Mouse (Mus musculus) ES-Bruce4 (cell line): ENCODE data around the gene Nkx2-3. TPM values are rescaled to one million over a fixed set of nuclear protein-coding genes. Genes with fewer than 3 reads are reported as not detected.

Source experiments
- H3K27ac ChIP-seq: 2 replicates; pipeline ENCODE4 v1.5.1; 2012; ENCODE audit warnings: low read length, inconsistent platforms; ENCODE audit not compliant: insufficient read depth
- H3K27me3 ChIP-seq: 2 replicates; pipeline ENCODE4 v1.6.1; 2012; ENCODE audit warnings: mild to moderate bottlenecking, low read length, inconsistent platforms; ENCODE audit not compliant: control insufficient read depth, poor library complexity, insufficient read depth, severe bottlenecking
- H3K36me3 ChIP-seq: 2 replicates; pipeline ENCODE4 v1.6.1; 2012; ENCODE audit warnings: inconsistent platforms, mild to moderate bottlenecking, low read length, moderate library complexity; ENCODE audit not compliant: control insufficient read depth, poor library complexity, insufficient read depth, severe bottlenecking
- H3K4me1 ChIP-seq: one replicate; pipeline ENCODE4 v1.8.1; 2011; ENCODE audit warnings: low read length; ENCODE audit not compliant: control insufficient read depth, insufficient read depth
- H3K4me3 ChIP-seq: 2 replicates; pipeline ENCODE4 v1.5.1; 2011; ENCODE audit warnings: low read depth, mild to moderate bottlenecking, low read length
- H3K9ac ChIP-seq: 2 replicates; pipeline ENCODE4 v1.6.1; 2012; ENCODE audit warnings: low read depth, mild to moderate bottlenecking, inconsistent platforms; ENCODE audit not compliant: poor library complexity, severe bottlenecking
- H3K9me3 ChIP-seq: replicated peaks from 2 replicates; pipeline ENCODE4 v1.6.1; 2012; ENCODE audit warnings: mild to moderate bottlenecking, low read length, inconsistent platforms; ENCODE audit not compliant: control insufficient read depth, poor library complexity, insufficient read depth, severe bottlenecking
- CTCF ChIP-seq: IDR thresholded peaks from one replicate; pipeline ENCODE4 v1.8.1; 2011; ENCODE audit warnings: low read depth, low read length
- EP300 ChIP-seq: IDR thresholded peaks from 2 replicates; pipeline ENCODE4 v1.6.1; 2011; ENCODE audit warnings: low read depth, low read length; ENCODE audit not compliant: insufficient read depth
- POLR2A ChIP-seq: IDR thresholded peaks from one replicate; pipeline ENCODE4 v1.8.1; 2011; ENCODE audit warnings: low read length; ENCODE audit not compliant: insufficient read depth
- polyA plus RNA-seq: library from polyadenylated mRNA; stranded (reverse); fragments of >200 nt; gene quantifications from 2 replicates; pipeline ENCODE4 v1.2.4, GENCODE M21; 2011; ENCODE audit warnings: low read depth; ENCODE audit not compliant: missing spikeins, insufficient read depth, insufficient read length

The Nkx2-3 gene
- polyA plus RNA-seq, 1 experiment: not detected

GRCm38 (mm10) chr19:43579081-43579796 lies 32.9 kb upstream of the Nkx2-3 start:
- Histone ChIP-seq H3K27me3 (0 out of 2 replicates have a peak, but pooled peaks cover 1% of the 10 kb centered on the region), H3K27ac (no peak overlapping the region), H3K36me3 (no peaks in the 10 kb centered on the region)

GRCm38 (mm10) chr19:43581185-43581584 lies 30.9 kb upstream of the Nkx2-3 start:
- H3K9me3 ChIP-seq: no peaks in the 10 kb centered on the region
- H3K27ac ChIP-seq: no peak overlapping the region
- H3K4me3 ChIP-seq: no peak overlapping the region
- H3K4me1 ChIP-seq: no peaks in the 10 kb centered on the region
- H3K9ac ChIP-seq: no peak overlapping the region
- no peak for TF ChIP-seq CTCF
- TF ChIP-seq POLR2A: no peak
- TF ChIP-seq EP300: no peak
- no peaks in the 10 kb centered on the region for H3K36me3 ChIP-seq
- peaks cover 1% of the 10 kb centered on the region; the same call in 1 of the 2 replicates for H3K27me3 ChIP-seq

More at GRCm38 (mm10) chr19:43579081-43579796, 32.9 kb upstream of the Nkx2-3 start:
- Histone ChIP-seq H3K4me3 (no peak overlapping the region), H3K4me1 (no peaks in the 10 kb centered on the region), H3K9me3 (no peaks in the 10 kb centered on the region), H3K9ac (no peak overlapping the region)
- TF ChIP-seq CTCF (no peak), EP300 (no peak), POLR2A (no peak)

GRCm38 (mm10) chr19:43583192-43583591 lies 28.9 kb upstream of the Nkx2-3 start:
- Histone ChIP-seq H3K36me3 (no peaks in the 10 kb centered on the region), H3K4me3 (no peak overlapping the region), H3K27ac (no peak overlapping the region), H3K27me3 (peaks cover 1% of the 10 kb centered on the region), H3K4me1 (no peaks in the 10 kb centered on the region), H3K9ac (no peak overlapping the region), H3K9me3 (no peaks in the 10 kb centered on the region)
- TF ChIP-seq EP300 (no peak), POLR2A (no peak), CTCF (no peak)

- no peaks in the 10 kb centered on the region for H3K36me3 ChIP-seq
- no peak for TF ChIP-seq EP300
- no peak for TF ChIP-seq CTCF
- TF ChIP-seq POLR2A: no peak
Measured at GRCm38 (mm10) chr19:43583595-43583994, 28.5 kb upstream of the Nkx2-3 start.

GRCm38 (mm10) chr19:43584788-43585187 lies 27.3 kb upstream of the Nkx2-3 start:
- Histone ChIP-seq H3K36me3 (no peaks in the 10 kb centered on the region), H3K9ac (no peak overlapping the region), H3K9me3 (no peaks in the 10 kb centered on the region), H3K4me1 (no peaks in the 10 kb centered on the region), H3K27ac (no peak overlapping the region), H3K4me3 (no peak overlapping the region), H3K27me3 (peaks cover 1% of the 10 kb centered on the region)
- TF ChIP-seq EP300: no peak
- no peak for TF ChIP-seq CTCF
- TF ChIP-seq POLR2A: no peak

More at GRCm38 (mm10) chr19:43583595-43583994, 28.5 kb upstream of the Nkx2-3 start:
- H3K27ac ChIP-seq: no peak overlapping the region
- no peaks in the 10 kb centered on the region for H3K9me3 ChIP-seq
- H3K27me3 ChIP-seq: peaks cover 1% of the 10 kb centered on the region
- H3K4me1 ChIP-seq: no peaks in the 10 kb centered on the region
- no peak overlapping the region for H3K9ac ChIP-seq
- H3K4me3 ChIP-seq: no peak overlapping the region

- Histone ChIP-seq H3K4me3 (no peak overlapping the region), H3K27me3 (peaks cover 5% of the 10 kb centered on the region), H3K36me3 (no peaks in the 10 kb centered on the region)
Measured at GRCm38 (mm10) chr19:43592026-43592425, 20.1 kb upstream of the Nkx2-3 start.

More at GRCm38 (mm10) chr19:43592026-43592425, 20.1 kb upstream of the Nkx2-3 start:
- no peaks in the 10 kb centered on the region for H3K9me3 ChIP-seq
- no peak overlapping the region for H3K27ac ChIP-seq
- TF ChIP-seq EP300: no peak
- no peak for TF ChIP-seq CTCF
- TF ChIP-seq POLR2A: no peak
- H3K9ac ChIP-seq: no peak overlapping the region
- no peaks in the 10 kb centered on the region for H3K4me1 ChIP-seq
